Mouse (Mus musculus) heart, embryonic 11.5 days (tissue): ENCODE data around the gene Ctse. TPM values are rescaled to one million over a fixed set of nuclear protein-coding genes. Genes with fewer than 3 reads are reported as not detected.

Source experiments
- ATAC-seq: fragments of 200-750 bp; cut with Nextera tagmentation; replicated peaks from 2 replicates; pipeline ENCODE4 v1.8.0; 2017; ENCODE audit warnings: moderate library complexity; ENCODE audit not compliant: insufficient number of reproducible peaks, low FRiP score, low TSS enrichment
- H3K27ac ChIP-seq: fragments of 300-500 bp; sonication (generic); 2 replicates; pipeline ENCODE4 v1.5.1; 2014; ENCODE audit warnings: mild to moderate bottlenecking, low read depth, low read length
- H3K27me3 ChIP-seq: fragments of 300-500 bp; sonication (generic); 2 replicates; pipeline ENCODE4 v1.6.1; 2014; ENCODE audit warnings: mild to moderate bottlenecking, low read length, mixed read lengths; ENCODE audit not compliant: control insufficient read depth, insufficient read depth
- H3K36me3 ChIP-seq: fragments of 300-500 bp; sonication (generic); 2 replicates; pipeline ENCODE4 v1.6.1; 2014; ENCODE audit warnings: mild to moderate bottlenecking, low read length, moderate library complexity, mixed read lengths; ENCODE audit not compliant: control insufficient read depth, insufficient read depth
- H3K4me1 ChIP-seq: fragments of 300-500 bp; sonication (generic); 2 replicates; pipeline ENCODE4 v1.6.1; 2014; ENCODE audit warnings: low read length; ENCODE audit not compliant: control insufficient read depth, insufficient read depth
- H3K4me2 ChIP-seq: fragments of 300-500 bp; sonication (generic); 2 replicates; pipeline ENCODE4 v1.6.1; 2014; ENCODE audit warnings: mild to moderate bottlenecking, moderate library complexity
- H3K4me3 ChIP-seq: fragments of 300-500 bp; sonication (generic); 2 replicates; pipeline ENCODE4 v1.5.1; 2014; ENCODE audit warnings: low read depth, low read length
- H3K9ac ChIP-seq: fragments of 300-500 bp; sonication (generic); 2 replicates; pipeline ENCODE4 v1.6.1; 2014; ENCODE audit warnings: mild to moderate bottlenecking, low read depth, low read length, moderate library complexity
- H3K9me3 ChIP-seq: fragments of 300-500 bp; sonication (generic); replicated peaks from 2 replicates; pipeline ENCODE4 v1.6.1; 2016; ENCODE audit warnings: low read length; ENCODE audit not compliant: control insufficient read depth
- WGBS: fragments of 180-500 bp; shearing (Covaris S2); extraction: QIAGEN DNeasy Blood & Tissue Kit; methylation state at CpG from one replicate; pipeline ENCODE4 v1.1.7; 2014; ENCODE audit not compliant: insufficient replicate concordance; 5-methylcytosine and 5-hydroxymethylcytosine counted together
- polyA plus RNA-seq: library from polyadenylated mRNA; unstranded; fragments of >200 nt; fragmentation: Nextera tagmentation; extraction: Ambion mirVana; gene quantifications from 2 replicates; pipeline ENCODE4 v1.2.1, GENCODE M21; 2014

The Ctse gene
- polyA plus RNA-seq, 1 experiment from 2014 or later, result 0.94 TPM

DNA sequence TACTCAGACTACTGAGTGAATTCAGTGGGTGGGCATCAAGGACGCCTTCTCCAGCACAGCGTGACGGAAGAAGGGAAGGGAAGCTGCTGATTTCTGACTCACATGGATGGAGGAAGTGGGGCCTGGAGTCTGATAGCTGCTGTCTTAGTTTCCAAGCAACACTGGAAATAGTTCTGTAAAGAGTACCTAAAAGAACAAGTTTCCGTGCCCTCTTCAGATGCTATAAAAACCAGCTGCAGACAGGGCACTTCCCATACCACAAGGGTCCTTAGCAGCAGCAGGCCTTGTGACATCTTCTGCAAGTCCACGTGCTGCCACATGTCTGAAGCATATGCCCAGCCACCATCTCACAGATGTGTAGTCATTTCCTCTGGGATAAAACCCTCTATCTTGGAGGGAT lies 41.5 kb downstream of the Ctse start:
- 62% methylated on average over 5 of the region's 5 CpGs for WGBS
- H3K9me3 ChIP-seq, result no peaks in the 10 kb centered on the region
- no peak for ATAC-seq
- H3K4me1 ChIP-seq, result no peaks in the 10 kb centered on the region
- H3K27ac ChIP-seq, result no peak overlapping the region
- H3K36me3 ChIP-seq, result no peaks in the 10 kb centered on the region
- H3K4me2 ChIP-seq, result no peak overlapping the region
- no peak overlapping the region for H3K9ac ChIP-seq
- H3K4me3 ChIP-seq, result no peak overlapping the region
- no peaks in the 10 kb centered on the region for H3K27me3 ChIP-seq

DNA sequence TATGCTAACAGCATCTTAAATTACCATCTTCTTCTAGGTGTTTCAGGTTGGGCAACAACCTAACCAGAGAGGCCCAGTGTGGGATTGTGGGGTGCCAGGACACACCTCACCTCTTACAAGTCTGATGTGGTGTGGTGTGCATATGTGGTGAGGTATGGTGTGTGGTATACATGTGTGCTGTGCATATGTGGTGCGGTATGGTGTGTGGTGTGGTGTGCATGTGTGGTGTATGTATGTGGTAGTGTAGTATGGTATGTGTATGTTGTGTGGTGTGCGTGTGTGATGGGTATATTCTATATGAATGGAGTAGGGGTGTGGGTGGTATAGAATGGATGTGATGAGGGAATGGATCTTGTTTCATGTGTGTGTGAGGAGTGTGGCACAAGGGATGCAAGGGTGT lies 49.6 kb downstream of the Ctse start:
- Histone ChIP-seq H3K36me3 (no peaks in the 10 kb centered on the region), H3K4me2 (no peak overlapping the region), H3K4me1 (no peaks in the 10 kb centered on the region), H3K4me3 (no peak overlapping the region), H3K27me3 (no peaks in the 10 kb centered on the region), H3K27ac (no peak overlapping the region), H3K9ac (no peak overlapping the region), H3K9me3 (no peaks in the 10 kb centered on the region)
- WGBS, result 93% methylated on average over 2 of the region's 2 CpGs
- no peak for ATAC-seq

DNA sequence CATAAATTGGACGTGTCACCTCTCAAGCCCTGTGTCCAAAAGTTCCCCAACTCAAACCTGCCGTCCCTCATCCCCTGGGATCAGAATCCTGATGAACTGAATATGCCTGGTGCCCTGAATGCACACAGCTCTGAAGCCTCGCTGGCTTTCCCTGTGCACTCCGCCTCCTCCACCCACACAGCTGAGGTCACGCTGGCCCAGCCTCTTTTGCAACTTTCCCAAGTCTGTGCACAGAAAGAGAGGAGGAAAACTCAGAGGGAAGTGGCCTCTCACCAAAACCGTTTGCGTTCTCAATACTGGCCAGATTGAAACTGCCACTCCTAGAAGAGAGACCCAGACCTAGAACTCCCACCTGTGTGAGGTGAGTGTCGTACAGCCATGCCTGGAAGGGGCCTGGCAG lies 50.4 kb downstream of the Ctse start, which contains the start of gene Rab7b:
Gene Rab7b, plus strand, starts transcription at position 221 of the 400 bp plus-strand sequence.
- H3K9me3 ChIP-seq, result no peaks in the 10 kb centered on the region
- H3K27me3 ChIP-seq, result no peaks in the 10 kb centered on the region
- ATAC-seq, result no peak
- WGBS, result 48% methylated on average over 8 of the region's 8 CpGs
- H3K27ac ChIP-seq, result no peak within 1 kb of the TSS
- no peaks in the 10 kb centered on the region for H3K4me1 ChIP-seq
- no peak within 1 kb of the TSS for H3K4me3 ChIP-seq
- H3K4me2 ChIP-seq, result no peak within 1 kb of the TSS
- H3K36me3 ChIP-seq, result no peaks in the 10 kb centered on the region
- no peak within 1 kb of the TSS for H3K9ac ChIP-seq

DNA sequence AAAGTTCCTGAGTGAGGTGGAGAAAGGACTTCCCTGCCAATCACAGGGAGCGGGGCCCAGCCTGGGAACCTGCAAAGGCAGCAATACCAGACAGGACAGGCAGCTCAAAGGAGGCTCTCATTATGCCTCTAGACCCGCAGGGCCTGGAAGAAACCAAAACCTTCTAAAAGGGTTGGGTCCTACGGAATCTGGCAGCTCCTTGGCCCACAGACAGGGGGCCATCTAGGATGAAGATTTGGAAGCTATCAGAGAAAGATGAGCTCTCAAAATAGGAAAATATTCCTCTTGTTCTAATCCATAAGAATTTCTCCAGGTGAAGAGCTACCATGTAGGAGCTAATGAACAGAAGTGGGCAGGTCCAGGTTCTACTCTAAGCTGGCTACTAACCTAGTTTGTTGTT lies 50.9 kb downstream of the Ctse start:
- no peaks in the 10 kb centered on the region for H3K36me3 ChIP-seq
- ATAC-seq, result no peak
- no peak overlapping the region for H3K9ac ChIP-seq
- H3K4me1 ChIP-seq, result no peaks in the 10 kb centered on the region
- H3K9me3 ChIP-seq, result no peaks in the 10 kb centered on the region
- H3K4me2 ChIP-seq, result no peak overlapping the region
- no peak overlapping the region for H3K4me3 ChIP-seq
- no peaks in the 10 kb centered on the region for H3K27me3 ChIP-seq
- 81% methylated on average over 3 of the region's 3 CpGs for WGBS
- no peak overlapping the region for H3K27ac ChIP-seq

DNA sequence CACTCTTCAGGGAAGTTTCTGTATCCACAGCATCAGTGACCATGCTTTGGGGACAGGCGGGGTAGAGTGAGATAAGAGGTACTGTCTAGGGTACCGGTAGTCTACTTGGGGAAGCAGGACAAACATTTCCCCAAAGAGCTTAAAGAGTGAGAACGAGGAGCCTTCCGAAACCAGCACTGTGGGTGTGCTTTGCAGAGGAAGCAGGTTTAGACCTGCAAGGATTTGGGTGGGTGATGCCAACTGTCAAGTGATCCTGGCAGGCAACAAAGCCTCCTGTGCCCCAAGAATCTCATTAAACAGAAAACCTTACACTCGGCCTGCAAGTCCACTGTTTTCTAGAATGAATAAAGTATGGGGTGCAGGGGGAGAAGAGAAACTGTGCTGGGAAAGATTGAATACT lies 51.8 kb downstream of the Ctse start:
- WGBS, result 74% methylated on average over 5 of the region's 5 CpGs
- H3K27ac ChIP-seq, result no peak overlapping the region

DNA sequence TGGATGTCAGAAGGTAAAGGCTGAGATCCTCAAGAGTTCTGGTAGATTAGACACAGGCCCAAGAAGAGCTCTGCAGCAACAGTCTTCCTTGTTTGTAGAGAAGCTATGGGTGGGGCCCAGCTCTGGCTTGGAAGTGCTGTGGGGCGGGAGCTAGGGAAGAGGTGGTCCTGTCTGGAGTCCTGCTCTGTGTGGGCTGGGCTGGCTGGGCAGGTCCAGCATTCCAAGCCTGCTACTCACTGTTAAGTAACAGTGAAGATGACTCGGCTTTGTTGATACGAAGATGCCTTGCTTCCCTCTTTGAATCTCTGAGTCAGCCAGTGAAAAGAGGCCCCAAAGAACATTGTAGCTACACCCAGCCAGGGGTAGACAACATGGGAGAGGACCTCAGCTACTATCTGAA lies 52.3 kb downstream of the Ctse start:
- H3K9me3 ChIP-seq, result no peaks in the 10 kb centered on the region
- peak; percentile 57; the same call in 1 of the 2 replicates for ATAC-seq
- no peaks in the 10 kb centered on the region for H3K4me1 ChIP-seq
- no peak overlapping the region for H3K4me3 ChIP-seq
- WGBS, result 26% methylated on average over 3 of the region's 3 CpGs
- H3K27me3 ChIP-seq, result no peaks in the 10 kb centered on the region
- H3K27ac ChIP-seq, result no peak overlapping the region
- no peaks in the 10 kb centered on the region for H3K36me3 ChIP-seq
- H3K9ac ChIP-seq, result no peak overlapping the region
- H3K4me2 ChIP-seq, result no peak overlapping the region

More for the DNA sequence above, 51.8 kb downstream of the Ctse start:
- no peaks in the 10 kb centered on the region for H3K4me1 ChIP-seq
- no peaks in the 10 kb centered on the region for H3K9me3 ChIP-seq
- H3K4me2 ChIP-seq, result no peak overlapping the region
- H3K36me3 ChIP-seq, result no peaks in the 10 kb centered on the region
- no peaks in the 10 kb centered on the region for H3K27me3 ChIP-seq
- no peak overlapping the region for H3K9ac ChIP-seq
- H3K4me3 ChIP-seq, result no peak overlapping the region
- ATAC-seq, result no peak

DNA sequence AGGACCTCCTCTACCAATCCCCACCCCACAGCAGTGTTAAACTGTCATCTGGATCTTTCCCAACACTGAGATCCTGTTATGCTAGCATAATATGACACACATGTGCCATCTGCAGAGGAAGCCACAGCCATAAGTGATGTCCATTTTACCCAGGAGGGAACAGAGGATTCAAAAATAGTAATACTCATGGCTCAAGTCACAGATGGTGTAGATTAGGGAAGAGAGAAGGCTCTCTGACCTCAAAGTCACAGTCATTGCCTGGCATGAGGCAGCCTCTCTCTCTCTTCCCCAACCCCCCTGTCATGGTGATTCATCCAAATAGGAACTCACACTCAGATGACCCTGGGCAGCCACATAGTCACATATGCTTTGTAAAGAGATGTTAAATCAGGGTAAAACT lies 53.2 kb downstream of the Ctse start:
- Histone ChIP-seq H3K4me1 (no peaks in the 10 kb centered on the region), H3K27ac (no peak overlapping the region), H3K4me2 (no peak overlapping the region), H3K9ac (no peak overlapping the region), H3K36me3 (no peaks in the 10 kb centered on the region), H3K4me3 (no peak overlapping the region), H3K27me3 (no peaks in the 10 kb centered on the region), H3K9me3 (no peaks in the 10 kb centered on the region)
- no peak for ATAC-seq

DNA sequence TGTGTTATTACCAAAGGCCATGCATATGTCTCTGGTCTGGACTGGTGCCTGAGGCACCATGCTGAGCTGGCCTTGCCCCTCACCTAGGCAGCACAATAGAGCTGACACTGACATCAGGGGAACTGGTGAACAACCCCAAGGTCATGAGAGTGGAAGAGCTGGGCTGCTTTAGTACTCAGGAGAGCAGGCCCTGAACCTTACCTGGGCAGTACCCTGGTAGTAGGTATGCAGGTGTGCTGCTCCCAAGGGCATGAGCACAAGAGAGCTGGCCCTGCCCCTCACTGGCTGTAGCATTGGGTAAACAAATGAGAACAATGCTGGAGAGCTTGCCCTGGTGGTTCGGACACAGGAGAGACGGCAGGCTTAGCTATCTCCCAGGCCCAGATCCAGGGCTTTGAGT lies 57.2 kb downstream of the Ctse start:
- no peaks in the 10 kb centered on the region for H3K27me3 ChIP-seq
- H3K27ac ChIP-seq, result no peak overlapping the region
- 76% methylated on average over 2 of the region's 2 CpGs for WGBS
- ATAC-seq, result no peak
- no peaks in the 10 kb centered on the region for H3K36me3 ChIP-seq
- no peaks in the 10 kb centered on the region for H3K9me3 ChIP-seq
- H3K4me1 ChIP-seq, result no peaks in the 10 kb centered on the region
- H3K4me3 ChIP-seq, result no peak overlapping the region
- no peak overlapping the region for H3K9ac ChIP-seq
- H3K4me2 ChIP-seq, result no peak overlapping the region

DNA sequence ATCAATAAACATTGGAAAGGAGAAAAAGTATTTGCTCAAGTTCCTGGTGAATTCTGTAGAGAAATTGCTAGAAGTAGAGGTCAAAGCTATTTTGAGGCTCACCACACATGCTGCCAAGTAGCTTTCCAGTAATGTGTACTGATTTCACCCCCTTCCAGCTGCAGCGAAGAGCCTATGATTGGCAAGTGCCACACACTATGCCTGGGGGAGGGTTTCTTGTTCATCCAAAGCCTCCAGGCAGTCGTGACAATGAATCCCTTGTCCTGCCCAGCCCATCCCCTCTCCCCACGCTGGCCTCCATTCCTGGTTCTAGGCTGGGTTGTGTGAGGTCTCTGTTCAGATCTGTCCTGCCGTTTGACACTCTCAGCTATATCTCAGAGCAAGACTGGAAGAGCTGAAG lies 58.2 kb downstream of the Ctse start:
- Histone ChIP-seq H3K9me3 (no peaks in the 10 kb centered on the region), H3K36me3 (no peaks in the 10 kb centered on the region), H3K4me2 (no peak overlapping the region), H3K27ac (no peak overlapping the region), H3K9ac (no peak overlapping the region), H3K4me1 (no peaks in the 10 kb centered on the region), H3K27me3 (no peaks in the 10 kb centered on the region), H3K4me3 (no peak overlapping the region)
- ATAC-seq, result no peak
- WGBS, result 48% methylated on average over 4 of the region's 4 CpGs
